Mouse (Mus musculus): Measurements from ENCODE around the gene Hnrnpa1. TPM values are rescaled to one million over a fixed set of nuclear protein-coding genes. Genes with fewer than 3 reads are reported as not detected.

The Hnrnpa1 gene
- polyA plus RNA-seq, 1 experiment from 2014 or later: 784 TPM

GRCm38 (mm10) chr15:103284066-103284465 is 43.8 kb downstream of the Hnrnpa1 start:
- Histone ChIP-seq H3K4me1 (replicated peaks) (peaks cover 42% of the 10 kb centered on the region), H3K9me3 (no peaks in the 10 kb centered on the region), H3K36me3 (no peaks in the 10 kb centered on the region), H3K4me3 (no peak overlapping the region), H3K27me3 (no peaks in the 10 kb centered on the region), H3K27ac (replicated peaks) (peak overlapping the region; percentile 75; the same call in 1 of the 2 replicates), H3K4me2 (no peak overlapping the region), H3K9ac (no peak overlapping the region)
- ATAC-seq (ENCODE audit: low read depth): no peak
- 42% methylated on average over 3 of the region's 3 CpGs for WGBS

- no peak overlapping the region for H3K4me2 ChIP-seq
- no peaks in the 10 kb centered on the region for H3K27me3 ChIP-seq
- 38% methylated on average over 2 of the region's 2 CpGs for WGBS
- no peak for ATAC-seq (ENCODE audit: low read depth)
- no peak overlapping the region for H3K9ac ChIP-seq
- peak overlapping the region; percentile 75 for H3K27ac ChIP-seq (replicated peaks)
- H3K9me3 ChIP-seq: no peaks in the 10 kb centered on the region
- no peaks in the 10 kb centered on the region for H3K36me3 ChIP-seq
- peaks cover 46% of the 10 kb centered on the region for H3K4me1 ChIP-seq (replicated peaks)
- no peak overlapping the region for H3K4me3 ChIP-seq
Observed at GRCm38 (mm10) chr15:103284647-103285046, 44.4 kb downstream of the Hnrnpa1 start.

- H3K4me3 ChIP-seq: no peak overlapping the region
- no peak for ATAC-seq (ENCODE audit: low read depth)
- 0 out of 2 replicates have a peak, but pooled peaks cover 5% of the 10 kb centered on the region for H3K36me3 ChIP-seq
- no peaks in the 10 kb centered on the region for H3K27me3 ChIP-seq
- H3K4me1 ChIP-seq (replicated peaks): peaks cover 56% of the 10 kb centered on the region
- H3K9ac ChIP-seq: no peak overlapping the region
- peak overlapping the region; percentile 75 for H3K27ac ChIP-seq (replicated peaks)
- WGBS: 58% methylated on average over 1 of the region's 1 CpGs
- no peak overlapping the region for H3K4me2 ChIP-seq
- no peaks in the 10 kb centered on the region for H3K9me3 ChIP-seq
Observed at GRCm38 (mm10) chr15:103285778-103286417, 45.7 kb downstream of the Hnrnpa1 start.

- H3K27ac ChIP-seq (replicated peaks): peak overlapping the region; percentile 89
- 16% methylated on average over 5 of the region's 5 CpGs for WGBS
- H3K36me3 ChIP-seq: peaks cover 32% of the 10 kb centered on the region
- peak overlapping the region; percentile 56 for H3K9ac ChIP-seq
- H3K9me3 ChIP-seq: no peaks in the 10 kb centered on the region
- H3K4me1 ChIP-seq (replicated peaks): peaks cover 58% of the 10 kb centered on the region
- no peaks in the 10 kb centered on the region for H3K27me3 ChIP-seq
- no peak overlapping the region for H3K4me3 ChIP-seq
- no peak overlapping the region for H3K4me2 ChIP-seq
- ATAC-seq (ENCODE audit: low read depth): peak; percentile 47; the same call in 1 of the 2 replicates
Observed at GRCm38 (mm10) chr15:103289600-103289999, 49.4 kb downstream of the Hnrnpa1 start.

DNA sequence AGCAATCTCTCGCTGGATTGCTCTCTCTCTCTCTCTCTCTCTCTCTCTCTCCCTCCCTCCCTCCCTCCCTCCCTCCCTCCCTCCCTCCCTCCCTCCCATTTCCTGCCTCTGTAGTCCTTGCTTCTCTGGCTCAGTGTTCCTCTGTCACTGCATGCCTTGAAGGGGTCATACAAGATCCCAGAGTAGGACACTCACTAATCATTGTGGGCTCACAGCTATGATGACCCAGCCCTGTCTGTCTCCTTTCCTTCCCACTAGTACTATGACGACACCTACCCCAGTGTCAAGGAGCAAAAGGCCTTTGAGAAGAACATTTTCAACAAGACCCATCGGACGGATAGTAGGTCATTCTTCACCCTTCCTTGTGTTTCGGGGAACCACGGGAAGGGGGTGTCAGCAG is 50.2 kb downstream of the Hnrnpa1 start:
- H3K9me3 ChIP-seq: no peaks in the 10 kb centered on the region

GRCm38 (mm10) chr15:103290843-103291242 is 50.6 kb downstream of the Hnrnpa1 start:
- peak overlapping the region; percentile 6; the same call in 1 of the 2 replicates for H3K4me2 ChIP-seq
- WGBS: 50% methylated on average over 9 of the region's 9 CpGs
- peak overlapping the region; percentile 89 for H3K27ac ChIP-seq (replicated peaks)
- H3K36me3 ChIP-seq: peaks cover 32% of the 10 kb centered on the region
- peak overlapping the region; percentile 31 for H3K9ac ChIP-seq
- no peaks in the 10 kb centered on the region for H3K27me3 ChIP-seq
- no peaks in the 10 kb centered on the region for H3K9me3 ChIP-seq
- H3K4me3 ChIP-seq: no peak overlapping the region
- peaks cover 55% of the 10 kb centered on the region for H3K4me1 ChIP-seq (replicated peaks)
- ATAC-seq (ENCODE audit: low read depth): peak; percentile 60

More for the DNA sequence above, 50.2 kb downstream of the Hnrnpa1 start:
- Histone ChIP-seq H3K27me3 (no peaks in the 10 kb centered on the region), H3K4me3 (no peak overlapping the region), H3K4me1 (replicated peaks) (peaks cover 55% of the 10 kb centered on the region), H3K4me2 (no peak overlapping the region), H3K27ac (replicated peaks) (peak overlapping the region; percentile 89), H3K36me3 (peaks cover 32% of the 10 kb centered on the region), H3K9ac (0 out of 2 replicates have a peak overlapping the region, but pooled peaks have one; percentile 31)
- ATAC-seq (ENCODE audit: low read depth): peak; percentile 65
- 56% methylated on average over 6 of the region's 6 CpGs for WGBS

DNA sequence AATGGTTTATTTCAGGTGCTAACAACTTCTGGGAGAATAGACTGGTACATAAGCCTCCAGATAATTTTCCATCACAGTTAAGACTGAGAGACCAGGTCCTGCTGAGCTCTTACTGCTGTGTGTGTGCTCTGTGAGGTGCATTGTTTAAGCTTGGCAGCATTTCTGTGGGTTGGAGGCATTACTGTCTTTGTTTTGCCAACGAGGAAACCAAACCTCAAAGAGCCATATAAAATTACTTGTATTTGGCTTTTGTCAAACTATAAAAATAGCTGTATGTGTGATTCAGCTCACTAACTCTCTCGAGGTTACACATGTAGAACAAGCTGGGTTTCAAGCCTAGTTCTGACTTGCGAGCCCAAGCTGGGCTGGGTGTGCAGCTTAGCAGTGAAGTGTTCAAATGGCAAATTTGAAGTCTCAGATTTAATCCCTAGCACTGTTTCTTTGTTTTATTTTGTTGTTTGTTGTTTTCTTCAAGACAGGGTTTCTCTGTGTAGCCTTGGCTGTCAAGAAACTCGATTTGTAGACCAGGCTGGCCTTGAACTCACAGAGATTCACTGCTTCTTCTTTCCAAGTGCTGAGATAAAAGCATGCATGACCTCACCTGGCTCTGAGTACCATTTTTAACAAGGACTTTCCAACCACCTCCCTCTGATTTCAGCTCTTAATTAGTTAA is 52.6 kb downstream of the Hnrnpa1 start:
- Histone ChIP-seq H3K9ac (no peak overlapping the region), H3K9me3 (no peaks in the 10 kb centered on the region), H3K27ac (replicated peaks) (0 out of 2 replicates have a peak overlapping the region, but pooled peaks have one; percentile 59), H3K27me3 (no peaks in the 10 kb centered on the region), H3K36me3 (peaks cover 32% of the 10 kb centered on the region), H3K4me2 (no peak overlapping the region), H3K4me3 (no peak overlapping the region), H3K4me1 (replicated peaks) (peaks cover 67% of the 10 kb centered on the region)
- no peak for ATAC-seq (ENCODE audit: low read depth)
- 78% methylated on average over 4 of the region's 4 CpGs for WGBS

- no peak overlapping the region for H3K9ac ChIP-seq
- no peak for ATAC-seq (ENCODE audit: low read depth)
- H3K9me3 ChIP-seq: no peaks in the 10 kb centered on the region
- peaks cover 67% of the 10 kb centered on the region for H3K4me1 ChIP-seq (replicated peaks)
- no peak overlapping the region for H3K4me3 ChIP-seq
- peaks cover 32% of the 10 kb centered on the region for H3K36me3 ChIP-seq
- 95% methylated on average over 2 of the region's 2 CpGs for WGBS
- no peaks in the 10 kb centered on the region for H3K27me3 ChIP-seq
- no peak overlapping the region for H3K4me2 ChIP-seq
- H3K27ac ChIP-seq (replicated peaks): no peak overlapping the region
Observed at GRCm38 (mm10) chr15:103293375-103293774, 53.1 kb downstream of the Hnrnpa1 start.

DNA sequence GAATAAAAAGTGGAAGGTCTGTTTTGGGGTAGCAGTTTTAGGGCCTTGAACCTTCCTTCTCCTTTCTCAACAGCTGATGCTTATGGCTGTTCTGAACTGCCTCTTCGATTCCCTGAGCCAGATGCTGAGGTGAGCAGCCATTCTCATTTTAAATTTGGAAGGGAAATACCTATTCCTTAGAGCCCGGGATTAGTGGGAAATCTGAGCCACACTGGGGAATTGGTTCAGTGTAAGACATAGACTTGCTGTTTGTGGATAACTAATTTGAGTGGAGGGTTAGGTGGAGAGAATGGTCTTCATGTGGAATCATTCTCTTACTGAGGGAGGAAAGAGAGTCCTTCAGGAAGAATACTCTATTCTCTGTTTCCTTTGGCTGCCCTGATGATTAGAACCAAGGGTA is 54.4 kb downstream of the Hnrnpa1 start:
- Histone ChIP-seq H3K4me2 (no peak overlapping the region), H3K36me3 (peaks cover 32% of the 10 kb centered on the region), H3K4me1 (replicated peaks) (peaks cover 67% of the 10 kb centered on the region), H3K27me3 (no peaks in the 10 kb centered on the region), H3K9me3 (no peaks in the 10 kb centered on the region), H3K4me3 (no peak overlapping the region), H3K27ac (replicated peaks) (no peak overlapping the region; the same call in 1 of the 2 replicates), H3K9ac (no peak overlapping the region)
- ATAC-seq (ENCODE audit: low read depth): no peak
- 67% methylated on average over 2 of the region's 2 CpGs for whole genome bisulfite sequencing

DNA sequence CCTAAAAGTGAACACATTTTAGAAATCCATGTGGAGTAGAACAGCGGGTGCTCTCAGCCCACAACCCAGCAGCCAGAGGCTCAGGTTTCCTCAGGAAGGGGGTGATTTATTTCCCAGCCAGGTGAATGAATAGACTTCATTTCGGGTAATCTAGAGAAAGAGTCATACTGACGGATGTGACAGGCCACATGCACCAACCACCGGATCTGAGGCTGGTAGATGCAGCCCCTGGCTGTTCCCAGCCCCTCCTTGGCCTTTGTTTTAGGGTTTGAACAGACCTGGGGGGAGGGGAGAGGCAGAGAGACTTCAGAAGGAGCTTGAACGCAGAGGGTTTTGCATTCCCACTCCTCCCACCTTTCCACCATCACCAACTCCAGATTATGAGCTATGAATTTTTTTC is 55.6 kb downstream of the Hnrnpa1 start:
- 0 out of 2 replicates have a peak overlapping the region, but pooled peaks have one; percentile 48 for H3K9ac ChIP-seq
- H3K9me3 ChIP-seq: no peaks in the 10 kb centered on the region
- no peaks in the 10 kb centered on the region for H3K27me3 ChIP-seq
- peaks cover 27% of the 10 kb centered on the region for H3K36me3 ChIP-seq
- H3K27ac ChIP-seq (replicated peaks): peak overlapping the region; percentile 99
- peaks cover 68% of the 10 kb centered on the region for H3K4me1 ChIP-seq (replicated peaks)
- H3K4me2 ChIP-seq: no peak overlapping the region
- 2% methylated on average over 5 of the region's 5 CpGs for WGBS
- ATAC-seq (ENCODE audit: low read depth): no peak
- no peak overlapping the region for H3K4me3 ChIP-seq
